ENCODE assay signal across 10 mouse cellular contexts in the genomic region with DNA sequence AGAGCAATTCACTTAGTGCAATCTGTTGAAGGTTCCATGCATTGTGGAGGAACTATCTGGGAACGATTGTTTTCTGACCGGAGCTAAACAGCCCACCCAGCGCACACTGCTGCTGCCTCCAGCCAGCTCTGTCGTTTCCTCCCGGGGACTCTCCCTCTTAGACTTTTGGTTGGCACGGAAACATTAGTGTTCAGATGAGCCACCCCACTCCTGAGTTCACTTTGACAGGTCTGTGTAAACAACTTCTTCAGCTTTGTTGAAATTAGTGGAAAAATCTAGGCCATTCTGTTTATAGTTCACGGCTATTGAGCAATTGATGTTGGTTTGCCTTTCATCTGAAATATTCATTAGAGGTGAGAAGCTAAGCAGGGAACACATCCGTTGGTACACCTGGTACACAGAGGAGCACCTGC. TPM values are rescaled to one million over a fixed set of nuclear protein-coding genes. Genes with fewer than 3 reads are reported as not detected.
DNase-seq lines count a peak whose midpoint lies in the region; ATAC-seq and TF ChIP-seq lines count a peak whose summit lies in the region.
"Had no signal": no experiment of that assay in that cellular context is flagged by ENCODE, and none has a peak within 500 bp of the region (broad histone marks: within the 10 kb centered on the region; RNA-seq: fewer than 3 reads in every experiment).

No protein-coding gene starts in this region.

- no peak overlapping the region for H3K9ac ChIP-seq in stomach, postnatal 0 days (ENCODE audit: low read length)

- 43% methylated on average over 8 of the region's 8 CpGs for WGBS in thymus, adult 2 months
- 6% methylated on average over 8 of the region's 8 CpGs for WGBS in stomach, postnatal 0 days

- no peak for TF ChIP-seq POLR2A in thymus, adult 2 months (IDR thresholded peaks at IDR 0.05; ENCODE audit: control insufficient read depth, extremely low read depth, insufficient read depth, low read length, poor library complexity)

- DNase-seq in adrenal gland, adult 8-10 months, result peak; percentile 17
- no peak for DNase-seq in adrenal gland, postnatal 4 days (ENCODE audit: low spot score in 2 of 2)
- peak; percentile 8 for DNase-seq in thymus, adult 2 months
- DNase-seq in thymus, postnatal 0 days (ENCODE audit: low spot score), result no peak
- DNase-seq in lung, postnatal 10 days, result peak; percentile 78
- DNase-seq in stomach, postnatal 0 days (ENCODE audit: low spot score), result peak; percentile 24
- DNase-seq in urinary bladder, postnatal 25 days (ENCODE audit: low spot score), result no peak
- DNase-seq: cerebellum, postnatal 25 days had no signal

- no peaks in the 10 kb centered on the region for H3K9me3 ChIP-seq in stomach, postnatal 0 days (ENCODE audit: control insufficient read depth, low read length)

- no peaks in the 10 kb centered on the region for H3K36me3 ChIP-seq in thymus, adult 2 months (ENCODE audit: control insufficient read depth, insufficient read depth, low read length)
- H3K36me3 ChIP-seq in stomach, postnatal 0 days (ENCODE audit: control insufficient read depth, insufficient read depth, low read length), result no peaks in the 10 kb centered on the region; the same call in 1 of the 2 replicates

- peaks cover 10% of the 10 kb centered on the region for H3K4me1 ChIP-seq in thymus, adult 2 months (replicated peaks; ENCODE audit: control insufficient read depth, insufficient read depth, low read length)
- H3K4me1 ChIP-seq in stomach, postnatal 0 days (replicated peaks; ENCODE audit: control insufficient read depth, insufficient read depth), result no peaks in the 10 kb centered on the region

- peak; percentile 70 for ATAC-seq in stomach, postnatal 0 days (ENCODE audit: low FRiP score, low TSS enrichment)
- ATAC-seq in inflammation-experienced regulatory T-cells, adult 6 months, result no peak

- H3K27ac ChIP-seq in thymus, adult 2 months (ENCODE audit: control insufficient read depth, insufficient read depth, low read length), result no peak overlapping the region
- H3K27ac ChIP-seq in stomach, postnatal 0 days (replicated peaks), result no peak overlapping the region

- TF ChIP-seq CTCF in thymus, adult 2 months (IDR thresholded peaks at IDR 0.05; ENCODE audit: borderline replicate concordance, control insufficient read depth, extremely low read depth, insufficient read depth, low read length, poor library complexity), result no peak
- TF ChIP-seq CTCF in stomach, postnatal 0 days (IDR thresholded peaks at IDR 0.05; ENCODE audit: low read depth), result no peak

- no peaks in the 10 kb centered on the region for H3K27me3 ChIP-seq in thymus, adult 2 months (ENCODE audit: control insufficient read depth, insufficient read depth, low read length)
- no peaks in the 10 kb centered on the region for H3K27me3 ChIP-seq in stomach, postnatal 0 days (ENCODE audit: control insufficient read depth, insufficient read depth, low read length)

- TF ChIP-seq EP300 in stomach, postnatal 0 days (optimal IDR thresholded peaks at IDR 0.05), result no peak

- no peak overlapping the region for H3K4me2 ChIP-seq in stomach, postnatal 0 days (replicated peaks; ENCODE audit: low read depth)

- no peak overlapping the region for H3K4me3 ChIP-seq in thymus, adult 2 months (ENCODE audit: control insufficient read depth, insufficient read depth, low read length)
- H3K4me3 ChIP-seq in stomach, postnatal 0 days (ENCODE audit: low read depth, low read length), result no peak overlapping the region

RNA-seq across cellular contexts. Expression of a gene that starts 53.0 kb away (rescaled TPM):
- total RNA-seq in adrenal gland, adult 8-10 months (2022), result 100 to 1,000 TPM in 1 of 4 experiments, 10 to 100 TPM in 3; 68.6 to 110 (median 87.5) TPM
- 100 to 1,000 TPM; 150 to 161 TPM for total RNA-seq in adrenal gland, postnatal 4 days (2021)
- polyA plus RNA-seq in thymus, adult 2 months (2012; rRNA removed), result 3.8 and 5.0 TPM in 2 replicates
- polyA plus RNA-seq in thymus, postnatal 0 days (2015; fragmentation: Nextera tagmentation; extraction: Ambion mirVana), result 9.4 and 12.9 TPM in 2 replicates
- polyA plus RNA-seq in stomach, postnatal 0 days (2015; fragmentation: Nextera tagmentation; extraction: Ambion mirVana), result 6.1 and 6.3 TPM in 2 replicates
- polyA plus RNA-seq in inflammation-experienced regulatory T-cells, adult 6 months (2017; shearing (Covaris generic)), result under 1 TPM in 1 of 3 experiments, not detected in 2; 0.45 TPM
- total RNA-seq: megakaryocyte progenitor cell, adult 5-6 weeks had no signal

Comparison
In these comparisons a context has a peak if more than half of its experiments do, and no peak if none do; other contexts are left out.
1. DNase-seq: peak in adrenal gland, adult 8-10 months (single experiment), thymus, adult 2 months (single experiment), lung, postnatal 10 days (single experiment) and stomach, postnatal 0 days (single experiment); none in adrenal gland, postnatal 4 days (0 of 2), thymus, postnatal 0 days (single experiment) and urinary bladder, postnatal 25 days (single experiment).